Mouse (Mus musculus) central nervous system, embryonic 18 days (tissue): ENCODE data around the gene Bcl2l13. TPM values are rescaled to one million over a fixed set of nuclear protein-coding genes. Genes with fewer than 3 reads are reported as not detected.

Experiments used
- polyA plus RNA-seq: library from polyadenylated mRNA; depleted of rRNA; stranded (reverse); fragments of >200 nt; gene quantifications from 2 replicates; pipeline ENCODE4 v1.2.3, GENCODE M21; 2012; rRNA removed

Gene Bcl2l13
- 23.2 and 23.3 TPM in 2 replicates for polyA plus RNA-seq

GRCm38 (mm10) chr6:120835474-120836374 is at the start of gene Bcl2l13:
Gene Bcl2l13 (plus strand): TSS chr6:120836212.

GRCm38 (mm10) chr6:120822307-120822928 is 13.6 kb upstream of the Bcl2l13 start, which contains the start of gene Atp6v1e1:
Gene Atp6v1e1 (minus strand): TSS chr6:120822793.

GRCm38 (mm10) chr6:120916074-120916971 is 80.3 kb downstream of the Bcl2l13 start, which contains the start of gene Bid:
Gene Bid (minus strand): TSS chr6:120916853.

Other genes starting within 250 kb of the Bcl2l13 start
- gene Cecr2, start 169.8 kb upstream of the Bcl2l13 start, polyA plus RNA-seq, result 3.0 and 3.7 TPM in 2 replicates
- gene Slc25a18, start 62.6 kb upstream of the Bcl2l13 start, polyA plus RNA-seq, result 16.4 and 21.1 TPM in 2 replicates
- gene Atp6v1e1, start 13.4 kb upstream of the Bcl2l13 start, polyA plus RNA-seq, result 240 and 254 TPM in 2 replicates
- 32.5 and 34.3 TPM in 2 replicates for gene Bid, start 80.6 kb downstream of the Bcl2l13 start, polyA plus RNA-seq